Mouse (Mus musculus): ENCODE measurements around the gene Fam76a.

- TF ChIP-seq HCFC1 (IDR thresholded peaks at IDR 0.05; ENCODE audit: borderline replicate concordance, insufficient read depth, low read length) (no peak), MAFK (IDR thresholded peaks at IDR 0.05; ENCODE audit: insufficient read depth, low read depth, low read length) (no peak)
Measured at GRCm38 (mm10) chr4:132873481-132874362, 48.6 kb downstream of the Fam76a start.
